Mouse (Mus musculus) embryonic facial prominence, embryonic 15.5 days (tissue): ENCODE results near the gene Usp2. TPM values are rescaled to one million over a fixed set of nuclear protein-coding genes. Genes with fewer than 3 reads are reported as not detected.

ENCODE experiments used
- ATAC-seq: fragments of 200-750 bp; cut with Nextera tagmentation; 2 replicates; pipeline ENCODE4 v1.8.0; 2017; ENCODE audit warnings: low read depth, moderate TSS enrichment; ENCODE audit not compliant: insufficient number of reproducible peaks, low FRiP score, low TSS enrichment
- H3K27ac ChIP-seq: fragments of 300-500 bp; sonication (generic); replicated peaks from 2 replicates; pipeline ENCODE4 v1.5.1; 2015; ENCODE audit warnings: mild to moderate bottlenecking, inconsistent platforms
- H3K27me3 ChIP-seq: fragments of 300-500 bp; sonication (generic); 2 replicates; pipeline ENCODE4 v1.6.1; 2015; ENCODE audit warnings: inconsistent platforms
- H3K36me3 ChIP-seq: fragments of 300-500 bp; sonication (generic); 2 replicates; pipeline ENCODE4 v1.6.1; 2015; ENCODE audit warnings: mild to moderate bottlenecking, inconsistent platforms
- H3K4me1 ChIP-seq: fragments of 300-500 bp; sonication (generic); 2 replicates; pipeline ENCODE4 v1.6.1; 2015; ENCODE audit warnings: inconsistent platforms
- H3K4me2 ChIP-seq: fragments of 300-500 bp; sonication (generic); replicated peaks from 2 replicates; pipeline ENCODE4 v1.6.1; 2015; ENCODE audit warnings: mild to moderate bottlenecking, inconsistent platforms
- H3K4me3 ChIP-seq: fragments of 300-500 bp; sonication (generic); replicated peaks from 2 replicates; pipeline ENCODE4 v1.5.1; 2015; ENCODE audit warnings: mild to moderate bottlenecking, inconsistent platforms
- H3K9ac ChIP-seq: fragments of 300-500 bp; sonication (generic); 2 replicates; pipeline ENCODE4 v1.6.1; 2015; ENCODE audit warnings: inconsistent platforms
- H3K9me3 ChIP-seq: fragments of 300-500 bp; sonication (generic); replicated peaks from 2 replicates; pipeline ENCODE4 v1.6.1; 2016; ENCODE audit warnings: inconsistent platforms
- WGBS: fragments of 180-500 bp; shearing (Covaris S2); methylation state at CpG from one replicate; pipeline ENCODE4 v1.1.7; 2015; 5-methylcytosine and 5-hydroxymethylcytosine counted together
- polyA plus RNA-seq: library from polyadenylated mRNA; unstranded; fragments of >200 nt; fragmentation: Nextera tagmentation; extraction: Ambion mirVana; gene quantifications from 2 replicates; pipeline ENCODE4 v1.2.1, GENCODE M21; 2015

Usp2 gene
- polyA plus RNA-seq, 1 experiment from 2014 or later = 29.5 TPM

DNA sequence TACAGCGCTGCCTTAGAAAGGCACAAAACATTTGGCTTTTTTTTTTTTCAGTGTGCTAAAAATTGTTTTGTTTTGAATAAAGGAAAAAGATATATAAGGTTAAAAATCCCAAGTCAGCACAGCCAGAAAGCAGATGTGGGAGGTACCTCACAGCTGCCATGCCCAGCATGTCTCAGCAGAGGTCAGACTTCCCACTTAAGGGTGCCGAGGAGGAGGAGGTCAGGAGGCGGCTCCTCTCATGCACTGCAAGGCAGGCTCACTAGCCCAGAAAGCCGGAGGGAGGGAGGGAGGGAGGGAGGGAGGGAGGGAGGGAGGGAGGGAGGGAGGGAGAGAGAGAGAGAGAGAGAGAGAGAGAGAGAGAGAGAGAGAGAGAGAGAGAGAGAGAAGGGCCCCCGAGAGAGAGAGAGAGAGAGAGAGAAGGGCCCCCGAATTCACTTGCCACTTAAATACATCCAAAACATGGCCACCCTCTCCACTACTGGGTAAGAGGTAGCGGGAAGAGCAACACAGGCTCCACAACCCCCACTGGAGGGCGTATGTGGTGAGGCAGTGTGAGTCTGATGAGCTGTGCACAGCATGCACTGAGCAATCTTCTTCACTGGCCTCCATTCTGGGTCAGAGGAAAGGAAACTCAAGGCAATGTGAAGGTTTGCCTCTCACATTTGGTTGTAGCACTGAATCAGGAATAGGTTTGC is 77.3 kb downstream of the Usp2 start:
- Histone ChIP-seq H3K4me1 (0 out of 2 replicates have a peak, but pooled peaks cover 2% of the 10 kb centered on the region), H3K4me2 (no peak overlapping the region), H3K9me3 (no peaks in the 10 kb centered on the region), H3K27ac (no peak overlapping the region), H3K36me3 (peaks cover 51% of the 10 kb centered on the region), H3K9ac (no peak overlapping the region), H3K4me3 (no peak overlapping the region), H3K27me3 (no peaks in the 10 kb centered on the region)
- no peak for ATAC-seq
- 36% methylated on average over 7 of the region's 8 CpGs for WGBS

DNA sequence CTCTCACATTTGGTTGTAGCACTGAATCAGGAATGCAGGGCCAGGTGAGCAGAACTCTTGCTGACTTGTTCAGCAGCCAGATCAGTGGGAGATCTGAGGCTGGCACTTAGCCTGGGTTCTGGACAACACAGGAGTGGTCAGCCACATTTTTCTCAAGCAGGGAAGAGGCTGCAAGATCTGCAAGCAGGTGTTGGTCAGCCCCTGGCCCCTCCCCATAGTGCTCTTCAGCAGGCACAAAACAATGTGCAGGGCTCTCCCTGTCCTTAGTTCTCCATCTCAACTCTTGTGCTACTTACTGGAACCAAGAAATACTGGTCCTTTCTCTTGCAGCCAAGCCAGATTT is 77.9 kb downstream of the Usp2 start:
- H3K36me3 ChIP-seq = peaks cover 51% of the 10 kb centered on the region

More for the DNA sequence above, 77.9 kb downstream of the Usp2 start:
- Histone ChIP-seq H3K4me2 (no peak overlapping the region), H3K27ac (no peak overlapping the region), H3K9me3 (no peaks in the 10 kb centered on the region), H3K9ac (no peak overlapping the region), H3K4me3 (no peak overlapping the region), H3K4me1 (0 out of 2 replicates have a peak, but pooled peaks cover 2% of the 10 kb centered on the region), H3K27me3 (no peaks in the 10 kb centered on the region)
- ATAC-seq = no peak

Other genes with a start within 250 kb of the Usp2 start
- 11.7 and 14.1 TPM in 2 replicates for gene Thy1, start 23.6 kb upstream of the Usp2 start, polyA plus RNA-seq
- gene Mfrp, start 34.7 kb downstream of the Usp2 start, polyA plus RNA-seq = 0.08 and 0.20 TPM in 2 replicates
- gene C1qtnf5, start 40.2 kb downstream of the Usp2 start, polyA plus RNA-seq = 5.3 and 6.0 TPM in 2 replicates
- 0.27 and 0.46 TPM in 2 replicates for gene Gm49380, start 46.5 kb downstream of the Usp2 start, polyA plus RNA-seq
- 68.0 and 69.8 TPM in 2 replicates for gene Rnf26, start 46.5 kb downstream of the Usp2 start, polyA plus RNA-seq
- 38.7 and 42.1 TPM in 2 replicates for gene Mcam, start 67.4 kb downstream of the Usp2 start, polyA plus RNA-seq
- 16.1 and 17.7 TPM in 2 replicates for gene Cbl, start 167.0 kb downstream of the Usp2 start, polyA plus RNA-seq
- 15.9 and 23.5 TPM in 2 replicates for gene Ccdc153, start 173.7 kb downstream of the Usp2 start, polyA plus RNA-seq
- 0.14 and 0.19 TPM in 2 replicates for gene Pdzd3, start 184.4 kb downstream of the Usp2 start, polyA plus RNA-seq
- gene Nlrx1, start 201.6 kb downstream of the Usp2 start, polyA plus RNA-seq = 13.4 and 14.6 TPM in 2 replicates
- gene Abcg4, start 221.6 kb downstream of the Usp2 start, polyA plus RNA-seq = 5.1 and 5.5 TPM in 2 replicates
- 23.0 and 26.6 TPM in 2 replicates for gene Hinfp, start 238.7 kb downstream of the Usp2 start, polyA plus RNA-seq